Mouse (Mus musculus) adrenal gland (tissue): ENCODE data around the gene Cbx1.

Experiments
- intact Hi-C: fragments of 180-260 bp; cut with DNase I; formaldehyde crosslinking; loops from one replicate; pipeline ENCODE4 v1.15.1; 2025

The Cbx1 gene

DNA sequence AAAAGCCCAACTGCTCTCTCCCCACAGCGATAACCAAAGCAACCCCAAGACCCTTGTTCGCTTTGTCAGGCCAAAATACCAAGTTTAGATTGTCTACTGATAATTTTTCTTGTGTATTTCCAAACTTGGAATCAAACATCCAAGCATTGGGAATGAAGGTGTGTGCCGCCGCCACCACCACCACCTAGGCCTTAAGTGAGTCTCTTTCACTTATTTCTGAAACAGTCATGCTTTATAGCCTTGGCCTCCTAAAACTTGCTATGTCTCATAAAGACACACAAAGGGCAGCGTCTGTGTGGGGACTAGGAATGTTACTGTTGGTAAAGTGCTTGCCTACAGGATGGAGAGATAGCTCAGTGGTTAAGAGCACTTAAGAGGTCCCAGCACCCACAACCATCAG lies 25.0 kb downstream of the Cbx1 start:
- intact Hi-C loops = no loop called here

DNA sequence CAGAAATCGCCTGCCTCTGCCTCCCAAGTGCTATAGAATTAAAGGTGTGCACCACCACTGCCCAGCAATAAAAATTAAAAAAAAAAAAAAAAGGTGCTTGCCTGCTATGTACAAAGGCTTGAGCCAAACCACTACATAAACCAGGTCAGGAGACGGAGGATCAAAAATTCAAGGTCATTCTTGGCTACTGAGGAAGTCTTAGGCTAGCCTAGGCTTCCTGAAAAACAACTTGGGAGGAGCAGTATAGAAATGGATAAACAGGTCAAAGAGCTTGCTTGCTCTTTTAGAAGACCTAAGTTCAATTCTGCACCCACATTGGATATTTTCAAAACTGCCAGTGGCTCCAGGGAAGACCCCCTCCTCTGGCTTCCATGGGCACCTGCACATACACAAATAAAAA lies 25.5 kb downstream of the Cbx1 start:
- intact Hi-C loops = no loop called here

DNA sequence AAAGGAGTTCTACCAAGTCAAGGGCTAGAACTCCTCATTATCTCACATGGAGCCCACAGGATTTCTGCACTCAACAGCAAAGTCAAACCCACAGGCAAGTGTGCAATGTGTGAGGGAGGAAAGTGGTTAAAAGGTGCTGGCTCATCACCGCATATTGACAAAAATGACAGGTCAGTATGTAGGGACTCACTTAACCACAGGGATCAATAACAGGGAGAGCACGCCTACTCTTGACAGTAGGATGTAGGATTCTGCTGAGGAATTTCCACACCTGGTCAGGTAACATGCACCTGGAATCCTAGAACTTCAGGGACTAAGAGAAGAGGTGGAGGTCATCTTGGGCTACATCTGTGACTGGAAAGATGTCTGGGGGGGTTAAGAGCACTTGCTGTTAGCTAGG lies 27.0 kb downstream of the Cbx1 start:
- intact Hi-C loops = no loop called here

GRCm38 (mm10) chr11:96816494-96816893 lies 27.6 kb downstream of the Cbx1 start:
- intact Hi-C loops = no loop called here

DNA sequence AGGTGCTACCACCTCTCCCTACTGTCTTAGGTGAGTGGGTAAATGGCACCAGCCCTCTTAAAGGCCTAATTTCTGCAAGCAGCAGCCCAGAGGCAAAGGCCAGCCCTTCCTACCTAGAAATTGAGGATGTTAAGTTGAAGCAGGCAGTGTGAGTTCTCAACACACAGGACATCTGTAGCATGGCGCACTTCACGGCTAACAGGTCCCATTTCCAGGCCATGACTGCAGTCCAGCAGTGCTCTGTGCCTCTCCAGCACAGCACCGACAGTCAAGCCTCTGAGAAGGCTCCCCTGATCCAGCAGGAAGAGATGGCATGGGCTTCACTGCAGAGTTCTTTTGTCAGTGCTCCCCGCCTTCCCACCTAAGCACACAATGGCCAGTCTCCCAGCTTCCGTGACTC lies 28.1 kb downstream of the Cbx1 start:
- intact Hi-C loops = no loop called here

DNA sequence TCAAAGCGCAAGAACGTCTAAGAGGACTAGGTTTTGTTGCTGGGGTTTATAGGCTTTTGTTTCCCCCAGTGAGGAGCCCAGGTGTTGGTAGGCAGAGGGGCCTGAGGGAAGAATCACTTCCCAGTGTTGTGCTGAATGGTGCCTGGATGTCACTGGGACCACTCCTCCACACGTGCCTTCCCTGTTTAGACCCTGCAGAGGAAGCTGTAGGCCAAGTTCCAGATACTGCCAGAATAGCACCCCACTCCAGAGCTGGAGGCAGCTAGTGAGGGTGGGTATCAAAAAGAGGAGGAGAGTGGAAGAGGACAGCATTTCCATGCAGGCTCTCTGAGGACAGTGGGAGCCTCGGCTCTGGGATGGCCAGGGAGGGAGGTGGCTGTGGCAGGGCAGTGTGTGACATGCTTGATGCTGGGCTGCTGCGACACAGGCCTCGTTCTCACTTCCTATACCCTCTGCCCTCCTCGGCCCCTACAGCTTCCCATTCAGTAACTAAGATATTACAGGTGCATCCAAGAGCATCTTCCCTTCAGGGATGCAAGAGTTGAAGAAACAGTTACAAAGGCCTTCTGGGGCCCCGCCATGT lies 29.3 kb downstream of the Cbx1 start:
- intact Hi-C loops = no loop called here

- intact Hi-C loops = no loop called here
Measured at GRCm38 (mm10) chr11:96821956-96822355, 33.0 kb downstream of the Cbx1 start.

DNA sequence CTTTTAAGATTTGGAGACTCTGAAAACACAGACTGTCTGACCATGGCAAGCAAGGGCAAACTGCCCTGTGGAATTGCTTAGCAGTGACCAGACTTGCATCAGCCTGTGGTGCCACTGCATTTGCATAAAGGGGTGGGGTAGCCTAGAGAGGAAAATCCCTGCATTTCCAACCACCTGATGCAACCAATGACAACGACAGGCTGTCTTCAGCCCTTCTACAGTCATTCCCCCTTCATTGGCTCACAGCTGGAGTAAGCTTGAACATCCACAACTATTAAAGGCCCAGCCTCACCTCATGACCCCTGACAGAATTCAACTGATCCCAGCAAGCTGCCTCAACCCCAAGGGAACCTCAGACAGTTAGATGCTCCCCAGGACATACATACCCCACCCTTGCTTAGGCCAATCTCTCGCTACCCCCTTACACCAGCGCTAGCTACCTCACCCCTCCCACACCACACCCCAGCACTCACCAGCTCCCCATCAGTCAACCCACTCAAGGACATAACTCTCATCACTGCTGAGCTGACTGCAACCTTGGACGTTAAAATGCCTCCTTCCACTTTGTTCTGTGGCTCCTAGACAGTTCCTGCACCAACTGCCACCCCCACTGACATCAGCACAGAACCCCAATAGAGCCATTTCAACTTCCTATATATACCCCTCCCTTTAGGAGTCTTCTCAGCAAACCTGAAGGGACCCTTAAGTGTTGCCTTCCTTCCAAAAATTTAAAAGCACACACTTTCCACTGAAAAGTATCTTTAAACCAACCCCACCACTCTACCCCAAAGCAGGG lies 33.9 kb downstream of the Cbx1 start:
- intact Hi-C loops = no loop called here

GRCm38 (mm10) chr11:96823471-96823837 lies 34.5 kb downstream of the Cbx1 start:
- intact Hi-C loops = no loop called here

DNA sequence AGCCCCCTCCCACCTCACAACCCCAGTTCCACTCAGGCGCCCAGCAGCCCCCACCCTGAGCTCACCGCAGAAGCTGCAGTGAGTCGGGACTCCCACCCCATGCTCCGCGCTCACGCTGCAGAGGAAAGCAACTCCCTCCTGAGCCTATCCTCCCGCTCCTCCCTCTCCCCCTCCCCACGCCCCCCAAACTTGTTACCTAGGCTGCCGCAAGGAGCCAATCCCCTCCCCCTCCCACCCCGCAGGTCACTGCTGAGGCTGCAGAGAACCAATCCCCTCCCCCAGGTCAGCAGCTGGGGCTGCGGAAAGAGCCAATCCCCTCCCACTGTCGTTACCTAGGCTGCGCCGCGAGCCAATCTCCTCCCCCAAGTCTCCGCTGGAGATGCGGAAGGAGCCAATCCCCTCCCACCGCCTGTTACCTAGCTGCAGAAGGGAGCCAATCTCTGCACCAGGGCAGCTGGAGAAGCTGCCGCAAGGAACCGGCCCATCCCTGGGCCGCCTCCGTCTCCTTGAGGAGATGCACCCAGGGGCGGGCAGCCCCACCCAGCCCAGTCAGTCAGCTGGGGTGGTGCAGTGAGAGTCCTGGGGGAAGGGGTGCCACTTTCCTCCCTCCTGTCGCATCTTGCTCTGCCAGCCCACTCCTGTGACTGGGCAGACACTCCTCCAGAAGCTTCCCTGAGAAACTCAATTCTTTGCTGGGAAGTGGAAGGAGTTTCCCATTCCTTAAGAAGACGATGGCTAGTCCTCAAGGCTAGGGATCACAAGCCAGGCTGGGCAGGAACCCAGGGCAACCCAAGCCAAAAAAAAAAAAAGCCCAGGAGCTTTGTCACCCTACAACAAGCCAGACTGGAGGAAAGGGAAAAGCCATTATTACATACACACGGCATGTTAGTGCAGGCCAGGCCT lies 35.2 kb downstream of the Cbx1 start:
- intact Hi-C loops = no loop called here

DNA sequence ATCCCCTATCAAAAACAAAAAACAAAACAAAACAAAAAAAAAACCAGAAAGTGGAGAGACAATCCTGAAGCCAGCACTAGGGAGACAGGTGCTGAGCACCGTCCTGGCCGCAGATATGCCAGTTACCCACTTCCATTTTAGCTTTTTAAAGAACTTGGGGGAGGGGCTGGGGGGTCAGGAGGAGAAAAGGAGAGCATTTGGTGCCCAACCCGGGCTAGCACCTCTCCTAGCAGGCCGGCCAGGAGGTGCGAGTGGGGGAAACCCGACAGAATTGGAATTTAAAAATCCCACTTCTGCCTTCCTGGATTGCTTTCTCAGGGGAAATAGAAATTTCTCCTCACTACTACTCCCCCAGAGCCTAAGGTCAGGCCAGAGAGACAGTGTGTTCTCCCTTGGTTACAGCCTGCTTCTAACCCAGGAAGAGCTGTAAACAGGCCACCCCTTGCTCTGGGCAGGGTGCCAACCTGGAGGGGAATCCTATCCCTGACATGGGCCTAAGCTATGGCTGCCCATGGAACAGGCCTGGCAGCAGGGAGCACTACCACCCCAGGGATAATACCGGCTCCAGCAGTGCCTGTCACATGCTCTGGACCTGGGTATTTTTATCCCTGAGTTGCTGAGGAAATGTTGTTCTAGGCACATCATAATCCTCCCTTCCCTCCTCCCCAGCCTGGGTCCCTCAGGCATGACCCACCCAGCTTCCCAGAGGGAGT lies 36.0 kb downstream of the Cbx1 start:
- intact Hi-C loops = no loop called here

GRCm38 (mm10) chr11:96826481-96826880 lies 37.6 kb downstream of the Cbx1 start:
- intact Hi-C loops = no loop called here

DNA sequence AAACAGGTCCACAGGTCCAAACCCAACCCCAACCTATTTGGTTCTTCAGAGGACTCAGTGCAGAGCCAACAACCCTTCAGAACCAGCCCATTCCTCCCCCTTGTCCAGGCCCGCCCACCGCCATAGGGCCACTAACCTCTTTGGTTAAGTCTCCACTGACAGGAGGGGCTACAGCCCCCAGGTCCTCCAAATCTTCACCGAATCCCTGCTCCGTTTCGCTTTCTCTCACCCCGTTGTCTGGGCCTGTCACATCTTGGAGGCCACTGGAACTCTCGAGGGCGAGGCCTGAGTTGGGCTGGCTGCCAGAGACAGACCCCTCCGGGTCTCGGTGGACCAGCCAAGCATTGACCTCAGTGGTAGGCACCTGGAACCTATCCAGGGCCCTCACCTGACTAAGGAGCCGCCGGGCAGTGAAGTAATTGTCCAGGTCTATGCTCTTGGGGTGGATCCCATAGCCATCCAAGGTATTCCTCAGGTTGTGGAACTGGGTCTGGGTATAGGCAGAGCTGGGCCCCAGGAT lies 38.2 kb downstream of the Cbx1 start:
- intact Hi-C loops = no loop called here

DNA sequence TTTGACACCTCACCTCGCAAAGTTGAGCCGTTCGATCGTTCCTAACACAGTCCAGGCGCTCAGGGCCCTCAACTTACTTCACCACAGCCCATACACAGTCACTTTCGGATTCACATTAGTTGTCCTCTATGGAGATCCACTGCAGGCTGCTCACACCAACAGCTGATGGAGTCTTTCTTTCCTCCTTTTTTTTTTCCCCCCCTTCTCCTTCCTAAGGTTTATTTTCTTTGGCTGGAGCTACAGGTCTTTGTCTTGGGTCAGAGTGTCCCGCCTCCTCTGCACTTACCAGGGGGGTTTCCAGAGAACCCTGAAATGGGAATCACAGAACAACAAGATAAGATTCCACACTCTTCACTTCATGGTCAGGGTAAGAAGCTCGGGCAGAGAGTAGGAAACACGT lies 39.0 kb downstream of the Cbx1 start:
- intact Hi-C loops = no loop called here

- intact Hi-C loops = no loop called here
Measured at GRCm38 (mm10) chr11:96828881-96829280, 40.0 kb downstream of the Cbx1 start.

DNA sequence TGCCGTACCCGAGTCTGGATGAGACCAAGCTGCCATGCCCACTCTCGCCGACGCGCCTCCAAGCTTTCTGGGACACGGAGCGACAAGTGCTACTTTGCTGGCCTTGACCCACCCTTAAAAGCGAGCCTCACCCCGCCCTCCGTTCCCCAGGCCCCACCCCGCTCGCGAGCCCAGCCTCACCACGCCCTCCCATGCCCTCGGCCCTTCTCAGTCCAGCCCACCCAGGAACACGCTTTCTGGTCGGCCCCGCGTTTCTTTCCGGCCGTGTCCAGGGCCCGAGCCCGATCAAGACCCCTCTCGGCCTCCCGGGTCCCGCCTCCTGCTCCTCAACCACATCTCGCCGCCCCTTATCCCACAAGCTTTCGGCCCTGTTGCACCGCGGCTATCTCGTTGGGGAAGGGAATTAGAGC lies 40.5 kb downstream of the Cbx1 start:
- intact Hi-C loops = no loop called here

GRCm38 (mm10) chr11:96829813-96830538 lies 41.0 kb downstream of the Cbx1 start, which contains the start of gene Nfe2l1:
Gene Nfe2l1, minus strand, starts transcription at chr11:96829968.
- intact Hi-C loops = no loop called here

- intact Hi-C loops = no loop called here
Measured at GRCm38 (mm10) chr11:96830539-96831216, 41.8 kb downstream of the Cbx1 start.

DNA sequence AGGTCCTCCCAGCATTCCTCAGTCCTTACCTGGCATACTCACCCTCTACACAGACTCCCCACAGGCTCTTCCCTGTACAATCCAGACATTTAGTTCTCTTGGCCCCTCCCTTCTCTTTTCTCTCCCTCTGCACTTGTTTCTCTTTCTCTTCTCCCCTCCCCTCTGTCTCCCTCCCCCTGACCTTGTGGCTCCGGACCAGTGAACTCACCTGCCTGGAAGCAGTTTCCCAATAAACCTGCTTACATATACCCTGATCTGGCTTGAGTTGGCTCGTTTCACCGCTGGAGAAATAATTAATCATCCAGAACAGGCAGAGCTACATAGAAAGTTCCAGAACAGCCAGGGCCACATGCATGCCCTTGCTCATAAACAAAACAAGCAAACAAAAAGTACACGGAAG lies 42.6 kb downstream of the Cbx1 start:
- intact Hi-C loops = no loop called here

- intact Hi-C loops = no loop called here
Measured at GRCm38 (mm10) chr11:96832541-96832940, 43.6 kb downstream of the Cbx1 start.
